ENCODE assay signal across 9 mouse cellular contexts in genomic region chr12:46609580-46610311, GRCm38 (mm10).
A peak's percentile ranks its signal among the peaks of the same experiment; 100 is the strongest.
DNase-seq lines count a peak whose midpoint lies in the region; ATAC-seq lines count a peak whose summit lies in the region.
"Had no signal": no experiment of that assay in that cellular context is flagged by ENCODE, and none has a peak within 500 bp of the region (broad histone marks: within the 10 kb centered on the region; RNA-seq: fewer than 3 reads in every experiment).

No protein-coding gene starts in this region.

- peak; percentile 12 for DNase-seq in cerebellum, adult 18-20 months
- DNase-seq in thymus, adult 18-20 months: no peak
- DNase-seq in layer of hippocampus, postnatal 14 days (ENCODE audit: low spot score in 2 of 2): no peak
- DNase-seq in layer of hippocampus, adult 9-10 months (ENCODE audit: low spot score): no peak
- DNase-seq: thymus, postnatal 25 days had no signal

- H3K4me1 ChIP-seq in hindbrain, embryonic 15.5 days (replicated peaks): peaks cover 3% of the 10 kb centered on the region
- H3K4me1 ChIP-seq in hindbrain, embryonic 13.5 days (replicated peaks): peaks cover 6% of the 10 kb centered on the region; the same call in 1 of the 2 replicates
- H3K4me1 ChIP-seq in forebrain, embryonic 16.5 days (replicated peaks; ENCODE audit: control insufficient read depth, insufficient read depth, low read length): no peaks in the 10 kb centered on the region
- H3K4me1 ChIP-seq in midbrain, embryonic 16.5 days (ENCODE audit: control insufficient read depth, insufficient read depth, low read length): 0 out of 2 replicates have a peak, but pooled peaks cover 2% of the 10 kb centered on the region

- no peak overlapping the region for H3K4me3 ChIP-seq in hindbrain, embryonic 15.5 days
- H3K4me3 ChIP-seq in hindbrain, embryonic 13.5 days: no peak overlapping the region
- H3K4me3 ChIP-seq in forebrain, embryonic 16.5 days (replicated peaks; ENCODE audit: low read length): no peak overlapping the region
- H3K4me3 ChIP-seq in midbrain, embryonic 16.5 days (ENCODE audit: low read depth, low read length): no peak overlapping the region

- H3K9ac ChIP-seq in hindbrain, embryonic 15.5 days: no peak overlapping the region
- no peak overlapping the region for H3K9ac ChIP-seq in hindbrain, embryonic 13.5 days
- no peak overlapping the region for H3K9ac ChIP-seq in forebrain, embryonic 16.5 days (replicated peaks; ENCODE audit: low read depth, low read length)
- no peak overlapping the region for H3K9ac ChIP-seq in midbrain, embryonic 16.5 days (ENCODE audit: low read depth, low read length)

- WGBS in hindbrain, embryonic 15.5 days: 45% methylated on average over 12 of the region's 12 CpGs
- WGBS in hindbrain, embryonic 13.5 days: 53% methylated on average over 12 of the region's 12 CpGs
- WGBS in forebrain, embryonic 16.5 days: 45% methylated on average over 12 of the region's 12 CpGs
- WGBS in midbrain, embryonic 16.5 days: 26% methylated on average over 12 of the region's 12 CpGs

- no peak overlapping the region for H3K4me2 ChIP-seq in hindbrain, embryonic 15.5 days
- H3K4me2 ChIP-seq in hindbrain, embryonic 13.5 days: no peak overlapping the region
- no peak overlapping the region for H3K4me2 ChIP-seq in forebrain, embryonic 16.5 days (ENCODE audit: low read length)
- no peak overlapping the region for H3K4me2 ChIP-seq in midbrain, embryonic 16.5 days (ENCODE audit: low read length)

- no peaks in the 10 kb centered on the region for H3K27me3 ChIP-seq in hindbrain, embryonic 15.5 days
- H3K27me3 ChIP-seq in hindbrain, embryonic 13.5 days: no peaks in the 10 kb centered on the region
- H3K27me3 ChIP-seq in forebrain, embryonic 16.5 days (replicated peaks; ENCODE audit: control insufficient read depth, insufficient read depth, low read length): no peaks in the 10 kb centered on the region
- no peaks in the 10 kb centered on the region for H3K27me3 ChIP-seq in midbrain, embryonic 16.5 days (ENCODE audit: control insufficient read depth, insufficient read depth, low read depth, low read length)

- ATAC-seq in hindbrain, embryonic 15.5 days (ENCODE audit: low FRiP score, low read depth): peak; percentile 66; the same call in 1 of the 2 replicates
- ATAC-seq in hindbrain, embryonic 13.5 days (ENCODE audit: low FRiP score): no peak
- 0 out of 2 replicates have a peak, but pooled peaks have one; percentile 26 for ATAC-seq in forebrain, embryonic 16.5 days
- 0 out of 2 replicates have a peak, but pooled peaks have one; percentile 51 for ATAC-seq in midbrain, embryonic 16.5 days

- H3K27ac ChIP-seq in hindbrain, embryonic 15.5 days (replicated peaks): no peak overlapping the region
- H3K27ac ChIP-seq in hindbrain, embryonic 13.5 days: no peak overlapping the region
- H3K27ac ChIP-seq in forebrain, embryonic 16.5 days (ENCODE audit: low read length): no peak overlapping the region
- H3K27ac ChIP-seq in midbrain, embryonic 16.5 days (ENCODE audit: low read length): peak overlapping the region; percentile 23

- H3K9me3 ChIP-seq in hindbrain, embryonic 15.5 days: no peaks in the 10 kb centered on the region
- no peaks in the 10 kb centered on the region for H3K9me3 ChIP-seq in hindbrain, embryonic 13.5 days
- H3K9me3 ChIP-seq in forebrain, embryonic 16.5 days (ENCODE audit: control insufficient read depth, low read length): no peaks in the 10 kb centered on the region
- H3K9me3 ChIP-seq in midbrain, embryonic 16.5 days (replicated peaks; ENCODE audit: control insufficient read depth, low read length, poor library complexity, severe bottlenecking): no peaks in the 10 kb centered on the region

- no peaks in the 10 kb centered on the region for H3K36me3 ChIP-seq in hindbrain, embryonic 15.5 days
- no peaks in the 10 kb centered on the region for H3K36me3 ChIP-seq in hindbrain, embryonic 13.5 days
- no peaks in the 10 kb centered on the region for H3K36me3 ChIP-seq in forebrain, embryonic 16.5 days (ENCODE audit: control insufficient read depth, insufficient read depth)
- no peaks in the 10 kb centered on the region for H3K36me3 ChIP-seq in midbrain, embryonic 16.5 days (ENCODE audit: control insufficient read depth, insufficient read depth, low read length)

Comparison
In these comparisons a context has a peak if more than half of its experiments do, and no peak if none do; other contexts are left out.
1. DNase-seq: peak in cerebellum, adult 18-20 months (2 of 2); none in thymus, adult 18-20 months (0 of 2), layer of hippocampus, postnatal 14 days (0 of 2) and layer of hippocampus, adult 9-10 months (single experiment).